Mouse (Mus musculus) lung, postnatal 0 days (tissue): Measurements from ENCODE around the gene Scaf1.

Experiments
- CTCF ChIP-seq: IDR thresholded peaks from 2 replicates; pipeline ENCODE4 v1.5.1; 2016; ENCODE audit warnings: antibody characterized with exemption, mild to moderate bottlenecking
- EP300 ChIP-seq: IDR thresholded peaks from 2 replicates; pipeline ENCODE4 v1.6.1; 2016; ENCODE audit warnings: antibody characterized with exemption, mild to moderate bottlenecking, control low read depth

- peak; percentile 29 for TF ChIP-seq CTCF
- no peak; the same call in 1 of the 2 replicates for TF ChIP-seq EP300
Observed at GRCm38 (mm10) chr7:45062239-45062835, 46.2 kb upstream of the Scaf1 start, which contains the start of the genes Nosip and Prrg2.
